Mouse (Mus musculus): ENCODE results near the gene Shoc2. TPM values are rescaled to one million over a fixed set of nuclear protein-coding genes. Genes with fewer than 3 reads are reported as not detected.
"Not testable (repeated sequence)": the region's sequence is repeated elsewhere in the genome, so short reads cannot be mapped to it uniquely, and the experiment has no call there.

Shoc2 gene
- polyA plus RNA-seq, 1 experiment: 49.0 TPM

DNA sequence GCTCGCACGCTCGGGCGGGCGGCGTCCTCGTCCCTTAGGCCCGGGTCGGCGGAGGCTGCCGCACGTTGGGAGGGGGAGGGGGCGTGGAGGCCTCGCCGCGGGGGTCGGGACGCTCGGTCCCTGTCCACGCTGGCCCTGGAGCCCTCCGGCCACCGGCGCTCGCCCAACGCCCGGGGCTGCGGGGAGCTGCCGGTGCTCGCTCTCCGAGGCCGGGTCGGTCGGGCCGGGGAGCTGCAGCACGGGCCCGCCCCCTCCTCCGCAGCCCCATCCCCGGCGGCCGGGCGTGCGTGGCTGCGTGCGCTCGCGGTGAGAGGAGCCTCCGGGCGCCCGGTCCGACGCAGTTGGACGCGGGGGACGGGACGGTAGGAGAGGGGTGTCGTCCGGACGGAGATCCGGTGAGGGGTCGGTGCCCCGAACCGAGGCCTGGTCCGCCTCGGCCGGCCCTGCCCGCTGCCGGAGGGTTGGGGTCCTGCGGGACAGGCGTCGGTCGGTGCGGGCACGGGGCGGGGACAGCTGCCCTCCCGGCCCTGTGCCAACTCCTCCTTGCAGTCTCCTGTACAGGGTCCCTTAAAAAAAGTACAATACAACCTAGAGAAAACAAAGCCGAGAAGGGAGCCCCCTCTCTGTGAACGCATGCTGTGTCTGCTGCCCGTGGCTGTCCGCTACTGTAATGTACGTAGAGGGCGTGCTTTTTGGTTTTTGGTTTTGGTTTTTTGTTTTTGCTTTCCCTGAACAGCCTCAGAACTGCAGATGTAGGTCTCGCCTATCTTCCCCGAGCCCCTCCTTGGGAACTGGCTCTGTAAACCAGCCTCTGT, 40.4 kb upstream of the Shoc2 start:
- TF ChIP-seq POLR2A (IDR thresholded peaks at IDR 0.05; ENCODE audit: borderline replicate concordance, extremely low read depth, insufficient read depth, insufficient read length, poor library complexity, severe bottlenecking) (no peak), CTCF (IDR thresholded peaks at IDR 0.05; ENCODE audit: borderline replicate concordance, extremely low read depth, insufficient read depth, insufficient read length) (peak; percentile 29; the same call in 1 of the 2 replicates)
- DNase-seq (ENCODE audit: low read depth): peak; percentile 81

DNA sequence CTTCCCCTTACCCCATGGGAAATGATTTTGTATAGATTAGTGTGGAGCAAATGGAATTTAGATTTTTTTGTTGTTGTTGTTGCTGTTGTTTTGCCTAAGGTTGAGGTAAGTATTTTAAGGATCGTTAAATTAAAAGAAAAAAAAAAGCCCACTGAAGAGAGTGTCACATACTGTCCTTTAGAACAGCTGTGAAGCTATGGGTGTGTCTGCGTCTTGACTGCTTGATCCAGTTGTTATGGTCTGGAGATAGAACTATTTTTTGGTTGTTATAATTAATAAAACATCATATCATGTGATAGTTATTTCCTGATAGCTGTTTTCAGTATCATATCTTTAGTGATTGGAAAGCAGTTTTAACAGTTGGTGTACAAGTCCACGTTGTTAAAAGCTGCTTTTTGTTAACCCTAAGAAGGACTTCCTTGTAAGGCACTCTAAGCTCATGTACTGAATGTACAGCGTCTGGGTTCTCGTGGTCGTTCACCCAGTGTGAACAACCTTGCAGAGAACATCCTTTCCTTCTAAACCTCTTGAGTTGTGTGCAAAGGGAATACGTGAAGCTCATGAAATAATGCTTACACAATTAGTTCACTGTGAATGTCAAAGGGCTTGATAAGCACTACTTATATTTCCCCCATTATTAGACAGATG, 39.1 kb upstream of the Shoc2 start:
- TF ChIP-seq POLR2A (IDR thresholded peaks at IDR 0.05; ENCODE audit: borderline replicate concordance, extremely low read depth, insufficient read depth, insufficient read length, poor library complexity, severe bottlenecking) (no peak), CTCF (IDR thresholded peaks at IDR 0.05; ENCODE audit: borderline replicate concordance, extremely low read depth, insufficient read depth, insufficient read length) (no peak)
- DNase-seq (ENCODE audit: low read depth): no peak

DNA sequence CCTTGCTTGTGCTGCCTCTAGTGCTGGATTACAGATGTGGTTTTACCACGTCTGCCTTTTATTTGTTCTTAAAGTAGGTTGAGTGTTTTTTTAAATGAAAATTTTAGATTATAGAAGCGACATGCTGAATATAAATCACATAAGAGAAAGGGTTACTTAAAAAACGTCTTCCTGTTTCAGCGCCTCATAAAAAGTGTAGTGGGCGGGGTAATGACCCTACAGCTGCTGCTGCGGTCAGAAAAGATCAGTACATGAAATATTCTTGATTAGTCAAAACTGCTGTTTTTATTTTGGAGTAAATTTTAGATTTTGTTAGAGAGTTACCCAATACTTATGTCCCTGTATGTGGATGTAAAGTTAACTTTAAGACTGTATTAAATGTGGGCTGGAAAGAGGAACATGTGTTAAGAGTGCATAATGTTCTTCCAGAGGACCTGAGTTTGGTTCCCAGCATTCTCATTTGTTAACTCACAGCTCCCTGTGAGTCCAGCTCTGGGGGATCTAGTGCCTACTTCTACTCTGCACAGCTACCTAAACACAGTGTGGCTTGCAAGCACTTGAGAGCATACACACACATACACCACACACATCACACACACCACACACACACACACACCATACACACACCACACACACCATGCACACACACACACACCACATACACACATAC, 37.9 kb upstream of the Shoc2 start:
- no peak for DNase-seq (ENCODE audit: low read depth)
- TF ChIP-seq CTCF (IDR thresholded peaks at IDR 0.05; ENCODE audit: borderline replicate concordance, extremely low read depth, insufficient read depth, insufficient read length) (no peak), POLR2A (IDR thresholded peaks at IDR 0.05; ENCODE audit: borderline replicate concordance, extremely low read depth, insufficient read depth, insufficient read length, poor library complexity, severe bottlenecking) (no peak)

DNA sequence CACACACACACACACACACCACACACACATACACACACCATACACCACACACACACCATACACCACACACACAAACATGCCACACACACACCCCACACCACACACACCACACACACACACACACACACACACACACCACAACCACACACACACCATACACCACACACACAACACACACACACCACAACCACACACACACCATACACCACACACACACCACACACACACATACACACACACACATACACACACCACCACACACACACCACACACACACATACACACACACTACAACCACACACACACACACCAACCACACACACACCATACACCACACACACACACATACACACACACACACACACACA, 37.4 kb upstream of the Shoc2 start:
- not testable (repeated sequence) for DNase-seq (ENCODE audit: low read depth)

DNA sequence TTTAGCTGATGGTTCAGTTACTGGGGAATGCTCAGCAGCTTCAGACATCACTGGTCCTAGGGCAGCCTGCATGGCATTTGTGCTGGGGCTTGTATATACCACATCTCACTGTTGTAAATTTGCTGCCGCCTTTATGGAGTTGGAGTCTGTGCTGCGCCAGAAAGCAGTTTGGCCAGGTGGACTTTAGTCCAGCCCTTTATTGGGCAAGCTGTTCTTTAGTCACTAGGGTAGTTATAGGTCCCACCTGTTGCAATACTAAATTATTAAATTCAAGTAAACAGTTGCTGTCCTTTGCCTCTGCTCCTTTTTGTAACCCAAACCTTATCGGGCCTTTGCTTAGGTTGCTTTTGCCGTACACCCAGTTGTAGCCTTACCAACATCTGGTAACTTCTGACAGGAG, 29.2 kb upstream of the Shoc2 start:
- TF ChIP-seq CTCF (IDR thresholded peaks at IDR 0.05; ENCODE audit: borderline replicate concordance, extremely low read depth, insufficient read depth, insufficient read length) (no peak), POLR2A (IDR thresholded peaks at IDR 0.05; ENCODE audit: borderline replicate concordance, extremely low read depth, insufficient read depth, insufficient read length, poor library complexity, severe bottlenecking) (no peak)
- no peak for DNase-seq (ENCODE audit: low read depth)

DNA sequence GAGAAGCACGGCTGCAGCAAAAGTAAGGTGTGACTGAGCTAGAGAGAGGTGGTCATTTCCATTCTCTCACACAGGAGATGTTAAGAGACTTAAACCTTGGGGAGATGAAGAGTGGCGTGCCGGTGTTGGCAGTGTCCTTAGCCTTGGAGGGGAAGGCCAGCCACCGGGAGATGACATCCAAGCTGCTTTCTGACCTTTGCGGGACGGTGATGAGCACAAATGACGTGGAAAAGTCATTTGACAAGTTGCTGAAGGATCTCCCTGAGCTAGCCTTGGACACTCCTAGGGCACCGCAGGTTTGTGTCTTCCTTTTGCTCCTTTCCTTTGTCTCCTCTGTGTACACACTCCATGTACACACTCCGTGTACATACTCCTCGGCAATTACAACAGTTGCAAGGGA, 24.6 kb upstream of the Shoc2 start:
- DNase-seq (ENCODE audit: low read depth): no peak
- TF ChIP-seq CTCF (IDR thresholded peaks at IDR 0.05; ENCODE audit: borderline replicate concordance, extremely low read depth, insufficient read depth, insufficient read length): no peak

DNA sequence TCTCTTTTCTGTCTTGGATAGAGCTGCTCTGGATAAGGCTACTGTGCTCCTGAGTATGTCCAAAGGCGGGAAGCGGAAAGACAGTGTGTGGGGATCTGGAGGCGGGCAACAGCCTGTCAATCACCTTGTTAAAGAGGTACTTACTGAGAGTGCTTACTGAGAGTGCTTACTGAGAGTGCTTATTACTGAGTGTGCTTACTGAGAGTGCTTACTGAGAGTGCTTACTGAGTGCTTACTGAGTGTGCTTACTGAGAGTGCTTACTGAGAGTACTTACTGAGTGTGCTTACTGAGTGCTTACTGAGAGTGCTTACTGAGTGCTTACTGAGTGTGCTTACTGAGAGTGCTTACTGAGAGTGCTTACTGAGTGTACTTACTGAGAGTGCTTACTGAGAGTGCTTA, 22.1 kb upstream of the Shoc2 start:
- DNase-seq (ENCODE audit: low read depth): peak; percentile 13

DNA sequence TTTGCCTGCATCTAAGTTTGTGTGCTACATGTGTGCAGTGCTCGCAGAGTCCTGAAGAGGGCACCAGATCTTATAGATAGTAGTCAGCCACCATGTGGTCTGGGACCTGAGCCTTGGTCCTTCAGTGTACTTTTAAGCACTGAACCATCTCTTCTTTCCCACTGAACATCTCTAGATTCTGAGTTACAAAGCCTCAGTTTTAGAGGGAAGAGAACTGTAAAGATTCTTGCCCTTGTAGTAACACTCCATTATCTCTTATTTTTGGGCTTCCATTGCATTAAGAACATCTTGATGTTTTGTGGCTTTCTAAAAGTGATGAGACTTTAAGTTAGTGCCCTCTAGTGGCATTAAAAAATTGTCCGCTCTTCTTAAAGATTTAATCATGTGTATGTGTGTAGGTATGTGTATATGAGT, 18.8 kb upstream of the Shoc2 start:
- peak; percentile 70 for DNase-seq (ENCODE audit: low read depth)
- TF ChIP-seq POLR2A (IDR thresholded peaks at IDR 0.05; ENCODE audit: borderline replicate concordance, extremely low read depth, insufficient read depth, insufficient read length, poor library complexity, severe bottlenecking) (no peak), CTCF (IDR thresholded peaks at IDR 0.05; ENCODE audit: borderline replicate concordance, extremely low read depth, insufficient read depth, insufficient read length) (peak; percentile 39; the same call in 1 of the 2 replicates)

DNA sequence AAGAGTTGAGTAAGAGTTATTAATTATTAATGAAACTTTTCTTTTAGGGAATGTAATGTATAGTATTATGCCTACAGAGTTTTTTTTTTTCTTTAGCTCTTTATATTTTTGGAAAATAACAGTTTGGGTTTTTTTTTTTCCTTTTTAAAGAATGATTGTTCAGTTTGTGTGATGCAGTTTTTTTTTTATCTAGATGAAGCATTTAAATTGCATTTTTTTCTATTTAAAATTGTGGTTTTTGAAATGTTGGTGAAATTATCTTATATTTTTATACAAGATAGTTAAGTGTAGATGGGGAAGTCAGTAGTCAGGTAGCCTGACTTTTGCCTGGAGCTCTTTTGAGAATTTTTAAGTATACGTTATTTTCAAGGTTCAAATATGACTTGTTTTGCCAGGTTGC, 17.4 kb upstream of the Shoc2 start:
- DNase-seq (ENCODE audit: low read depth): no peak
- no peak for TF ChIP-seq POLR2A (IDR thresholded peaks at IDR 0.05; ENCODE audit: borderline replicate concordance, extremely low read depth, insufficient read depth, insufficient read length, poor library complexity, severe bottlenecking)
- TF ChIP-seq CTCF (IDR thresholded peaks at IDR 0.05; ENCODE audit: borderline replicate concordance, extremely low read depth, insufficient read depth, insufficient read length): no peak

DNA sequence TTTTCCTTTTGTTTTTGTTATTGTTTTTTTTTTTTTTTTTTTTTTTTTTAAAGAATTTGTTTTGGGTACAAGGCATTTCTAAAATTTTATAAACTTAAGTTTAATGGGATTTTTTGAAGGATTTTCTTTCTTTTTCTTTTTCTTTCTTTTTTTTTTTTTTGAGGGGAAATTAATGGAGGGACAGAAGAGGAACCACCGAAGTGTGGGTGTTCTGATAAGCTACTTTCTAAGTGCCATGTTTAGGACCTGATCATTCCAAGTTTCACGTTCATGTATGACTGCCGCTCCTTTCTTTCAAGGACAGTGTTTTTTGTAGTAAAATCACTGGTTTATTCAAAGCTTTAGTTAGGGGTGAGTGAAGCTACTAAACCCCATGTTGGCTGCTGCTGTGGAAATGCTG, 14.9 kb upstream of the Shoc2 start:
- TF ChIP-seq CTCF (IDR thresholded peaks at IDR 0.05; ENCODE audit: borderline replicate concordance, extremely low read depth, insufficient read depth, insufficient read length) (no peak), POLR2A (IDR thresholded peaks at IDR 0.05; ENCODE audit: borderline replicate concordance, extremely low read depth, insufficient read depth, insufficient read length, poor library complexity, severe bottlenecking) (no peak)
- no peak for DNase-seq (ENCODE audit: low read depth)

DNA sequence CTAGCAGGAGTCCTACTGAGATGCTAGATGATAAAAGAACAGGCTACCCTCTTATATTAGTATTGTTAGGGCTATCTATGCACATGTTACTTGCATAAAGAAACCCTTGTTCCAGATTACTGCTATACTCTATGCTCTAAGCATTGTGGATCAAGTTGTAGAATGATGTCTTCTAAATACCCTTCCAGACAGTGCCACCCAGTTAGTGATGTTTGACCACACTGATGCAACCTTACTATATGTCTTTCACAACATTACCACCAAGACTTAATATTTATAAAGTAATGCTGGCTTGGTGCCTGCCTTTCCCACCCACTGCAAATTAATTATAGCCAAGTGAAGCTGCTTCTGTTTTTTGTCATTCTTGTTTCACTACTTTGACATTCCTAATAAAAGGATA, 11.1 kb upstream of the Shoc2 start:
- DNase-seq (ENCODE audit: low read depth): no peak
- TF ChIP-seq CTCF (IDR thresholded peaks at IDR 0.05; ENCODE audit: borderline replicate concordance, extremely low read depth, insufficient read depth, insufficient read length) (no peak), POLR2A (IDR thresholded peaks at IDR 0.05; ENCODE audit: borderline replicate concordance, extremely low read depth, insufficient read depth, insufficient read length, poor library complexity, severe bottlenecking) (no peak)

DNA sequence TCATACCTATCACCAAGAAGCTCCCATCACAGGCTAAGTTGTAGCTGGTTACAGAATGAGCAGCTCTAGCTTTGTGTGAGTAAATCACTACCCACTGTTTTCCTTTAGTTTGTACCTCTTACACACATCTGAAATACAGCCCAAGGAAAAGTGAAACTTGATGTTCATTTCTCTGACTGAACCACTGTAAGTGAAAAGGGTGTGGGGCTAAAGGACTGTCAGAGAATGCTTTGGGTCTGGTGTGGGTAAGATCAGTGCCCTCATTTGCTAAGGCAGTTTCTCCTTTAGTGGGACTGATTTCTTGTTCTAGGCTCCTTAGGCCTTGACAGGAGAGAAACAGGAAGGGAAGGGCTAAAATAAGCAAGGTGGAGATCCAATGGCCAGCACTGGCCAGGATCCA, 10.1 kb upstream of the Shoc2 start:
- TF ChIP-seq CTCF (IDR thresholded peaks at IDR 0.05; ENCODE audit: borderline replicate concordance, extremely low read depth, insufficient read depth, insufficient read length) (no peak), POLR2A (IDR thresholded peaks at IDR 0.05; ENCODE audit: borderline replicate concordance, extremely low read depth, insufficient read depth, insufficient read length, poor library complexity, severe bottlenecking) (no peak)
- no peak for DNase-seq (ENCODE audit: low read depth)
